Mouse (Mus musculus): ENCODE results near the gene Mrps23.

DNA sequence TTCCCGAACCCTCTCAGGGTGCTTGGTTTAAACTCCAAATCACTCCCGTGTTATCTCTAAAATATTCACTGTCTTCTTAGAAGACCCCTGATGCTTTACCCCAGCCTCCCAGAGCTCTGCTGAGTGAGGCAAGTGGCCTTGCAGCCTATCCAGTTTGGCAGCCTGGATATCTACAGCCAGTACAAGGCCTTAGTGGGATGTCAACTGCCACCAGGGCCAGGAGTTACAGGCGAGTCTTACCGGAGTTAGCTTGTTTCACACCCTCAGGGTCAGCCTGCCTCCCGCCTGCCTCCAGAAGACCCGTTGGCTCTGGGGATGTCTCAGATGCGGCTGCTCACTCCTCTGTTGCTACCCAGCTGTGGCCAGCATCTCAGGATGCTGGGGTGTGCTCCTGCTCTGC is 14.4 kb downstream of the Mrps23 start:
- TF ChIP-seq CTCF (IDR thresholded peaks at IDR 0.05; ENCODE audit: control insufficient read depth, insufficient read depth, low read length) (no peak), POLR2A (IDR thresholded peaks at IDR 0.05; ENCODE audit: borderline replicate concordance, control insufficient read depth, low read depth, low read length) (no peak)

Data from bone marrow, adult 2 months (tissue).